Mouse (Mus musculus): ENCODE data around the gene Ibtk. TPM values are rescaled to one million over a fixed set of nuclear protein-coding genes. Genes with fewer than 3 reads are reported as not detected.

The Ibtk gene
- total and polyA plus RNA-seq, 2 experiments, result 5.2 to 32.5 TPM

GRCm38 (mm10) chr9:85695606-85696005 is 53.5 kb downstream of the Ibtk start:
- Histone ChIP-seq H3K27me3 (ENCODE audit: control insufficient read depth, insufficient read depth, low read length) (no peaks in the 10 kb centered on the region), H3K36me3 (ENCODE audit: control insufficient read depth, insufficient read depth, low read length) (peaks cover 41% of the 10 kb centered on the region), H3K27ac (replicated peaks; ENCODE audit: insufficient read depth, low read depth, low read length) (no peak overlapping the region), H3K9ac (ENCODE audit: low read depth, low read length) (no peak overlapping the region), H3K4me1 (ENCODE audit: control insufficient read depth, insufficient read depth, low read length) (no peaks in the 10 kb centered on the region), H3K4me3 (ENCODE audit: insufficient read depth, low read depth, low read length) (no peak overlapping the region), H3K79me2 (ENCODE audit: control insufficient read depth, insufficient read depth, low read length) (no peaks in the 10 kb centered on the region)
- TF ChIP-seq CTCF (IDR thresholded peaks at IDR 0.05; ENCODE audit: low read depth, low read length) (no peak), POLR2A (IDR thresholded peaks at IDR 0.05; ENCODE audit: extremely low read depth, insufficient read depth, low read length) (no peak)
- no peak for DNase-seq (ENCODE audit: extremely low read depth, low read depth, low spot score)
- WGBS, result 96% methylated on average over 3 of the region's 3 CpGs

- DNase-seq (ENCODE audit: extremely low read depth, low read depth, low spot score), result peak; percentile 34
- Histone ChIP-seq H3K4me1 (ENCODE audit: control insufficient read depth, insufficient read depth, low read length) (no peaks in the 10 kb centered on the region), H3K79me2 (ENCODE audit: control insufficient read depth, insufficient read depth, low read length) (no peaks in the 10 kb centered on the region), H3K27me3 (ENCODE audit: control insufficient read depth, insufficient read depth, low read length) (no peaks in the 10 kb centered on the region), H3K27ac (replicated peaks; ENCODE audit: insufficient read depth, low read depth, low read length) (no peak overlapping the region), H3K36me3 (ENCODE audit: control insufficient read depth, insufficient read depth, low read length) (peaks cover 52% of the 10 kb centered on the region), H3K9ac (ENCODE audit: low read depth, low read length) (no peak overlapping the region), H3K4me3 (ENCODE audit: insufficient read depth, low read depth, low read length) (no peak overlapping the region)
- WGBS, result 48% methylated on average over 6 of the region's 6 CpGs
- TF ChIP-seq POLR2A (IDR thresholded peaks at IDR 0.05; ENCODE audit: extremely low read depth, insufficient read depth, low read length) (no peak), CTCF (IDR thresholded peaks at IDR 0.05; ENCODE audit: low read depth, low read length) (no peak)
Measured at GRCm38 (mm10) chr9:85693231-85694116, 55.7 kb downstream of the Ibtk start.

GRCm38 (mm10) chr9:85685010-85685409 is 64.1 kb downstream of the Ibtk start:
- Histone ChIP-seq H3K27ac (replicated peaks; ENCODE audit: insufficient read depth, low read depth, low read length) (no peak overlapping the region), H3K79me2 (ENCODE audit: control insufficient read depth, insufficient read depth, low read length) (no peaks in the 10 kb centered on the region), H3K4me3 (ENCODE audit: insufficient read depth, low read depth, low read length) (no peak overlapping the region), H3K27me3 (ENCODE audit: control insufficient read depth, insufficient read depth, low read length) (no peaks in the 10 kb centered on the region), H3K4me1 (ENCODE audit: control insufficient read depth, insufficient read depth, low read length) (no peaks in the 10 kb centered on the region), H3K9ac (ENCODE audit: low read depth, low read length) (no peak overlapping the region), H3K36me3 (ENCODE audit: control insufficient read depth, insufficient read depth, low read length) (peaks cover 33% of the 10 kb centered on the region)
- 91% methylated on average over 6 of the region's 6 CpGs for WGBS
- TF ChIP-seq POLR2A (IDR thresholded peaks at IDR 0.05; ENCODE audit: extremely low read depth, insufficient read depth, low read length) (no peak), CTCF (IDR thresholded peaks at IDR 0.05; ENCODE audit: low read depth, low read length) (peak; percentile 73)
- peak; percentile 16 for DNase-seq (ENCODE audit: extremely low read depth, low read depth, low spot score)

GRCm38 (mm10) chr9:85675131-85675905 is 73.8 kb downstream of the Ibtk start:
- H3K27ac ChIP-seq (replicated peaks; ENCODE audit: insufficient read depth, low read depth, low read length), result no peak overlapping the region
- H3K9ac ChIP-seq (ENCODE audit: low read depth, low read length), result no peak overlapping the region
- H3K36me3 ChIP-seq (ENCODE audit: control insufficient read depth, insufficient read depth, low read length), result no peaks in the 10 kb centered on the region
- H3K4me3 ChIP-seq (ENCODE audit: insufficient read depth, low read depth, low read length), result no peak overlapping the region
- DNase-seq (ENCODE audit: extremely low read depth, low read depth, low spot score), result no peak
- TF ChIP-seq CTCF (IDR thresholded peaks at IDR 0.05; ENCODE audit: low read depth, low read length) (no peak), POLR2A (IDR thresholded peaks at IDR 0.05; ENCODE audit: extremely low read depth, insufficient read depth, low read length) (no peak)
- no peaks in the 10 kb centered on the region for H3K27me3 ChIP-seq (ENCODE audit: control insufficient read depth, insufficient read depth, low read length)
- WGBS, result 82% methylated on average over 10 of the region's 10 CpGs
- H3K4me1 ChIP-seq (ENCODE audit: control insufficient read depth, insufficient read depth, low read length), result no peaks in the 10 kb centered on the region
- no peaks in the 10 kb centered on the region for H3K79me2 ChIP-seq (ENCODE audit: control insufficient read depth, insufficient read depth, low read length)

GRCm38 (mm10) chr9:85673907-85674481 is 75.1 kb downstream of the Ibtk start:
- H3K9ac ChIP-seq (ENCODE audit: low read depth, low read length), result no peak overlapping the region
- no peak for DNase-seq (ENCODE audit: extremely low read depth, low read depth, low spot score)
- no peaks in the 10 kb centered on the region for H3K4me1 ChIP-seq (ENCODE audit: control insufficient read depth, insufficient read depth, low read length)
- no peaks in the 10 kb centered on the region for H3K36me3 ChIP-seq (ENCODE audit: control insufficient read depth, insufficient read depth, low read length)
- H3K4me3 ChIP-seq (ENCODE audit: insufficient read depth, low read depth, low read length), result no peak overlapping the region
- H3K27ac ChIP-seq (replicated peaks; ENCODE audit: insufficient read depth, low read depth, low read length), result no peak overlapping the region
- no peak for TF ChIP-seq POLR2A (IDR thresholded peaks at IDR 0.05; ENCODE audit: extremely low read depth, insufficient read depth, low read length)
- no peak for TF ChIP-seq CTCF (IDR thresholded peaks at IDR 0.05; ENCODE audit: low read depth, low read length)
- 69% methylated on average over 15 of the region's 15 CpGs for WGBS
- no peaks in the 10 kb centered on the region for H3K79me2 ChIP-seq (ENCODE audit: control insufficient read depth, insufficient read depth, low read length)
- no peaks in the 10 kb centered on the region for H3K27me3 ChIP-seq (ENCODE audit: control insufficient read depth, insufficient read depth, low read length)

All from liver, adult 2 months (tissue).